Mouse (Mus musculus) heart, postnatal 0 days (tissue): ENCODE results near the gene Ext2.

Experiments used
- CTCF ChIP-seq: IDR thresholded peaks from 2 replicates; pipeline ENCODE4 v1.5.1; 2016; ENCODE audit warnings: antibody characterized with exemption, control low read depth, low read depth
- EP300 ChIP-seq: IDR thresholded peaks from 2 replicates; pipeline ENCODE4 v1.6.1; 2016; ENCODE audit warnings: antibody characterized with exemption, low read depth

DNA sequence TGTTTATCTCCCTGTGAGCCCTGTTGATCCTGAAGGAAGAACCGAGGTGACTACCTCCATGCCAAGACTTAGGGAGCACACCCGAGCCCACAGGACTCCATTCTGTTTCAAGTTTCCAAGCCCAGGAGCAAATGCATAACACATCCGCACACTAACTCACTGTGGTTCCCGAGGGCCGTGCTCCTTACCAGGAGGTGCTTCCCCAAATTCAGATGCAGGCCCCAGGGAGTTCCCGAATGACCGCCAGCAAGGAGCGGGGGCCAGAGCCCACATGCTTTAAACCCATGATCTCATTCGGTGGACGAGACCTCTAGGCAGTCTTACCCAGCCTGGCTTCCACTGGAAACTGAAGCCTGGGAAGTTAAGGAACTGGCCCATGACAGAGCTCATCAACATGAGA is 41.8 kb downstream of the Ext2 start:
- no peak for TF ChIP-seq CTCF
- no peak for TF ChIP-seq EP300
